Mouse (Mus musculus) yolk sac, embryonic 10.5 days (tissue): ENCODE measurements around the gene Atp2b1.

Source experiments
- DNase-seq: peaks from one replicate; pipeline ENCODE4 v3.0.0-alpha.2; 2017; ENCODE audit warnings: low spot score

Atp2b1 gene

DNA sequence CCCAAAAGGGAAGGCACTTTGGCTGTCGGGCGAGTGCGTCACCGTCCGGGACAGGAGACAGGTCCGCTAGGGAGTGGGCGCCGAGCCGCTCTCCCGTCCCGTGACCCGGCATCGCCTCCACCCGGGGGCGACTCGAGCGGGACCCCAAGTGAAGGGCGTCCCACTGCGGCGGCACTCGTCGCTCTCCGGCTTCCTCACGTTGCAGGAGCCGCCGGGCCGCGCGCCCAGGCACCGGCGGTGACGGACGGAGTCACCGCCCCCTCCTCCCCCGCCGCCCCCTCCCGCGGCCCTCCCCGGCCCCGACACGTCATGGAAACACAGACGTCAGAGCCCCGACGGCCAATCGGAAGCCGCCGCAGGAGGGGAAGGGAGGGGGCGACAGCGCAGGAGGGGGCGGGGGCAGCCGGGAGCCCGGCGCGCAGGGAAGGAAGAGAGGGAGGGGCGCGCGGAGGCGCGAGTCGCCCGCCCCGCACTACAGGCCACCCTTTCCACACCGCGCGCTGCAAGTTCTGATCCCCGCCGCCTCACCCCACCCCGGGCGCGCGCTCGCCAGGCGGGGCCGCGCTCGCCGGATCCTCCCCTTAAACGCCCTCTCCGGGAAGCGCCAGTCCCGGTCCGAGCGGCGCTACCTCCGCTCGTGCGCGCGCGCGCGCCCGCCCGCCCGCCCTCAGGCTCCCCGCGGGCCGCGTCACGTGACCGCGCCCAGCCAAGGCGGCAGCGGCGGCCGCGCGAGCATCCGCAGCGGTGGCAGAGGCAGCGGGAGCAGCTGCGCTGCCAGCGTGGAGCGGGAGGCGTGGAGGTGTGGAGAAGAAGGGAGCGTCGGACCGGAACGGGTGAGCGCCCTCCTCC, at the start of gene Atp2b1:
TSS of gene Atp2b1 (plus strand) at position 446 of the 849 bp plus-strand sequence.
- peak; percentile 96 for DNase-seq

DNA sequence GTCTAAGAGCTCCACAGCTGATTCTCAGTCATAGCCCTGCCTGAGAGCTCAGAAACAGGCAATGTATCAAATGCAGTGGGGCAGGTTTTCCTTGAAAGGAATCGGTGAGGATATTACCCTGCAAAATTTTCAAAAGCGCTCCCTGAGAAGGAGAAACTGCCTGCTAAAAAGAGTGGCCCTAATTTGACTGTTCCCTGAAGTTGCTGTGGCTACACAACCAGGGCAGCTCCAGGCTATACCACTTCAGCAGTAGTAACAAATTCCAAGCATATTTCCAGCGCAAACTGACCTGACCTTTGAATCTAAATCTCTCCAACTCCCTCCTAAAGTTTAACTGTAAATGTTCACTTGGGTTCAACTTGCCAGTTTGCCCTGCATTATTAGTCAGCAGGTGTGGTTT, 49.4 kb upstream of the Atp2b1 start:
- peak; percentile 68 for DNase-seq

DNA sequence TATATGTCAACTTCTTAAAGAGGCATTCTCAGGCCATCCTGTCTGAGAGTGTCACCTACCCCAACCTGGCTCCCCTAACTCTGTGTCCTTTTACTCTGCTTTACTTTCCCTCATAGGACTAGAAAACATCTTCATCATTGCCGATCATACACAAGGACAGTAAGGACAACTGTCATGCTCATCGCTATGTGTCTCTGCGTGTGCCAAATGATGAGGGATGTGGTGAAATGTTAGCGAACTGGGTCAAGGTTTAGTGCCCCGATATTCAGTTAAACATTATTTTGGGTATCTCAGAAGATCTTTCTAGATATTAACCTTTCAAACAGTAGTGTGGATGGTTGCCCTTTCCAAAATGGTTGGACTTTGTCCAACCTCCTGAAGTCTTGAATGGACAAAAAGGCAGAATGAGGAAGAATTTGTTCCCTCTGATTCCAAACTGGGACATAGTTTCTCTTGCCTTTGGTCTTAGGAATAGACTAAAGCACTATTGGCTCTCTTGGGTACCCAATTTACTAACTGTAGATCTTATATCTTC, 47.3 kb upstream of the Atp2b1 start:
- DNase-seq: no peak

DNA sequence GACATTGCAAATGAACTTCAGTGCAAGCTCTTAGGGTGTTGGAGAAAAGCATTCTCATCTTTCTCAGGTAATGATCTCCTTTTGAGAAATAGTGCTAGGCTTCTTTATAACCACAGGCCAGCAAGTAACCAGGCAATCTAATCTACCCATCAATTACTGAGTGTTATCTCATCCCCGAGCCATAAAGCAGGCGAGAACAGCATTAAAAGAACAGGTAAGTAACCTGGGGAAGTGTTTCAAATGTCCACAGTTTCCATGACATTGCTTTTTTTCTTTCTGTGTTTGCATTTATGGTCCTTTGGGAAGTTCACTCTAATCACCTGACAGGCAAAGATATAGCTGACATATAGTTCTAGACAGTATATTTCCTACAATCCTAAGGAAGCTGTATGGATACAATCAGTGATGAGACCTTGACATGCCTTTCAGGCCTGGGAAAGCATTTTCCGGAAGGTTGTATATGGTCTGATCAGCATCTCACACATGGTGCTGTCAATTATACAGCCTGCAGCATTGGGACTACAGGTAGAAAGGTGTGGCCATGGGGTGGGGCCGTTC, 45.8 kb upstream of the Atp2b1 start:
- DNase-seq: no peak

DNA sequence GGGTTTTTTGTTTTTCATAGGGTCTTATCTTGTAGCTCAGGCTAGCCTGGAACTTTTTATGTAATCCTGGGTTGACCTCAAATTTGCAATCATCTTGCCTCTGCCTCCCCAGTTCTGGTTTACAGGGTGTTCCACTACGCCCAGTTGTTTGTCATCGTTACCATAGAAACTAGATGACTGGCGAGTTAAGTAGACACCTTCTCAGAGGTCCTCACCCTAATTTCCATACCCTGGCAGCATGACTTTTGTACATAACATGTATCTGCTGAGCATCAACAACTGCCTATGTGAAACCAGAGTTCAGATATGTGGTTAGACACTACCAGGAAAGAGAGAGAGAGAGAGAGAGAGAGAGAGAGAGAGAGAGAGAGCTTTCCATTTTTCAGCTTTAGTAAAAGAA, 36.4 kb upstream of the Atp2b1 start:
- DNase-seq: no peak

DNA sequence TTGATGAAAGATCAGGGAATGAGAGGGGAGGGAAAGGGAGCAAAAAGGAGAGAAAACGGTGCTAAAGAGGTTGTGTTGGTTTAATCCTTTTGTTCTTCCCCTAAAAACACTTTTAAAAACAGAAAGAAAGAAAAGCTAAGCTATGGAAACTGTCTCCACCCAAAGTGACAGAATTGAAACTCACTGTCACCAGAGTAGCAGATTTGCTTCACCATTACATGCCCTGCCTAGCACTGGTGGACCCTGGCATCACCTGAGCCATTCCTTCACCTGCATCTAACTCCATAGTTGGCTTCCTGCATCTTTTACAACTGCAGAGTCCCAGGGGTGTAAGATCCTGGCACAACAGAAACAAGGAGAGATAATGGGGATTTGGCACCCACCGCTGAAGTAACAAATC, 35.6 kb upstream of the Atp2b1 start:
- DNase-seq: no peak

DNA sequence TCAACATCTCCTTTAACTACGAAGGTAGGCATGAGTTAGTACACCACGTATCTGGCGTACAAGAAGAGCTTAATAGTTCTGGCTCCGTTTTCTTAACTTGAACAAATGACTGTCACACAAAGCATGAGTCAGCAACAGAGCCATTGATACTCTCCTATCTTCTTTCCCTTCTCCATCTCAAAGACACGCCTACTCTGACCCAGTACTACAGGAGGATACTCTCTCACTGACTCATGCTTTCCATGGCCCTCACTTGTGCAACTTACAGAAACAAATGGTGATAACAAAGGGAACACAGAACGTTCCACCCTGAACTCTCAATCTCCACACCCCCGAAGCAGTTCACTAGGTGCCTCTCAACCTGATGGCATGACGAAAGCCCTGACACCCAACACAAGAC, 34.1 kb upstream of the Atp2b1 start:
- DNase-seq: peak; percentile 11

DNA sequence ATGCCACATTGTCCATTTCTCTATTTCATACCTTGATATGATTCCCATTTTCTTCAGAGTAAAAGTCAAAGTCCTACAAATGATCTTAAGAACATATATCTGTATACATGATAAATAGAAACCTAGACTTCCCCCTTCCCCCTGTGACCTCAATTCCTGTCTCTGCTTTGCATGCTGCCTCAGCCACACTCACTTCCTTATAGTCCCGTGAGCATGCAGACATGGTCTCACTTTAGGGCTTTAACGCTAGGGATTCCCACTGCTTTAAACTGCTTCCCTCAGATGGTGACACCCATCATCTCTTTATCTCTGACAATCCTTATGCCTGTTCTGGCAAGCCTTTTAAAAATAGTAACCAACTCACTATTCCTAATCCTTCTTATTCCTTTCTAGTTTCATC, 33.5 kb upstream of the Atp2b1 start:
- DNase-seq: no peak

DNA sequence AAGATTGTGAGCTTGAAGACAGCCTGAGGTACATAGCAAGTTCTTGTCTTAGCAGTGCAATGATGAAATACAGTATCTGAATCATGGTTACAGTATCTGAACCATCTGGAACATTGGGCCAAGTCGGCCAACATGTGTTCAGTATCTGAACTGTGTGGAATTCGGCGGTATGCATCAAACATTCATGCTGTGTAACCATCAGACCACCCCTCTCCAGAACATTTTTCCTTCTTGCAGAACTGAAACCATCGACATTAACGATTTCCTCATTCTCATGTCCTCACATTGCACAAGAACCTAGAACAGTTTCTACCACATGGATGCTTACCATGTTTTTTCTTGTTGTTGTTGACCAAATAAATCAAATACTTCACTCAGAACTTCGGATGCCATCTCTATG, 32.7 kb upstream of the Atp2b1 start:
- DNase-seq: no peak

DNA sequence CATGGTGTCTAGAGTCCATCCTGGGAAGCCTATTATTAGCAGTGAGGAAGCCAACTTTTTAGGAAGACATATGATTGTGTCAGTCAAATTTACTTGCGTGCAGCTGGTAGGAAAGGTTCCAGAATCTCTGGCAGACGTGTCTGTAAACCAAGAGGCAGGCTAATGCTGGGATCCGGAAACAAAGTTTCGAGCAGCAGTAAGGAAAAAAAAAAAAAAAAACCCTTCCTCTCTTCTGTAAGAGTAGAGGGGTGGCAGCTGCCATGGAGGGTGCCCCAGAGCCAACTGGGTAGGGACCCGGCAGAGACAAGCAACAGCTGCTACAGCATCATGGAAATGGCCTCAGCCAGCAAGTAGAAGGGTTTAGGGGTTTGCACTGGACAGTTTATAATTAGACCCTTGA, 31.6 kb upstream of the Atp2b1 start:
- DNase-seq: no peak

DNA sequence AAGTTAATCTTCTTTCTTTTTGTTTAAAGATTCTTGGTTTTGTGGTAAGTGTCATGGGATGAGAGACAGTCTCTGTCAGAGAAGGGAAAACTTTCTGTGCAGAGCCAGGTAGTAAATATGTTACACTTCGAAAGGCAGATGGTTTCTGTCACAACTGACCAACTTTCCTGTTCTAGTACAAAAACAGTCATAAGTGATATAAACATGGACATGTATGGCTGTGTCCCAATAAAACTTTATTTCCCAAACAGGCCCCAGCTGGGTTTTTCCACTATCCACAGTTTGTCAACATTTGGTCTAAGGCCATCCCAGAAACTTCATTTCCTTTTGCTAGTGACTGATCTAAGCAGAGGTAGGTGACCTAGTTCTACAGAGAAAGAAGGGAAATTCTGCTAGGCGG, 29.8 kb upstream of the Atp2b1 start:
- no peak for DNase-seq

DNA sequence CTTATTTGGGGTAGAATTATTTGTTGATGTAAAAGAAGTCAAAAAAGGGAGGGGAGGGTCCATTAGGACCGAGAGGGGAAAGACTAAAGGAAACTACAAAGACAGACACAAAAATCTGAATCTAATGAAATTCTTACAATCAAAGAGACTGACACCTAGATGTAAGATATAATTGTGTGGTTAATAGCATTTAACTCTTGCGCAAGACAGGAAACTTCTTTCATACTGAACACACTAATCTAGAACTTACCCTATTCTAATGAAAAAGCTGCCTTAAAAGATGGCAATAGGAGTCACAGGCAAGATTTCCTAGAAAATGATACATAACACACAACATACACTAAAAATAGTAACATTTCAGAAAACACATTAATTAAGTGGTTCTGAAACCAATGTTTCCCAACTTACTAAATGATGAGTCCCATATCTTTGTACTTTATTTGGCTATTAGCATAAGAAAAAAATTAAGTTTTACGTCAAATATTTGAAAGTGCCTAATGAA, 27.4 kb upstream of the Atp2b1 start:
- DNase-seq: no peak

DNA sequence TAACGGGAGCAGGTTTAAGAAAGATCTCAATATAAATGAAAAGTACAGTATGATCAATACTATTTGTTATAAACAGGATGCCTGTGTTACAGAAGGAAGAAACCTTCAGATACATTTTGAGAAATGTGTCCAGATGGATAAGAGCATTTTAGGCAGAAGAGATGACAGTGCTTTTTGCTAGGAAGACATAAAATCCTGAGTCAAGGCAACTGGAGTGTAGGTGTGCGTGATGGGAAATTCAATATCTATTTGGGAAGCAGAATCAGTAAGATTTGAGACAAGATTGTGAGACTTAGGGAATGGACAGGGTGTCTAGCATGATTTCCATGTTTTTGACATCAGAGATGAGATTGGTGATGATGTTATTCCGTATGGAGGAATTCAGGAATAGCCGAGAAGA, 22.8 kb upstream of the Atp2b1 start:
- DNase-seq: no peak

DNA sequence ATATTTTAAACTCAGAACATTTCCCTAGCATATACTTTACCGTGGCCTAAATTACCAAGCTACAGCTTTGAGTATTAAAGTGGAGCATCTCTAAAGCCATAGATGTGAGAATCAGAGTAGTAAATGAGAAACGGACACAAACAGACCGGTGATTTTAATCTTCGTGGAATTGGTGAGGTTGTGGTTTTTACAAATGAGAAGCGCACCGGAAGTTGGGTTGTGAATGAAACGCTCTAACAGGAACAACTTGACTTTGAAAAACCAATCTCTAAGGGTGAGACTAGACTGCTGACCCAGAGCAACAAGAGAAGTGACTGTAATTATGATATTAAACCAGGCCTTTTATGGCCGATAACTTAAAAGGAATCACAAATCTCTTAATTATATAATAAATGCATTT, 16.7 kb upstream of the Atp2b1 start:
- no peak for DNase-seq

DNA sequence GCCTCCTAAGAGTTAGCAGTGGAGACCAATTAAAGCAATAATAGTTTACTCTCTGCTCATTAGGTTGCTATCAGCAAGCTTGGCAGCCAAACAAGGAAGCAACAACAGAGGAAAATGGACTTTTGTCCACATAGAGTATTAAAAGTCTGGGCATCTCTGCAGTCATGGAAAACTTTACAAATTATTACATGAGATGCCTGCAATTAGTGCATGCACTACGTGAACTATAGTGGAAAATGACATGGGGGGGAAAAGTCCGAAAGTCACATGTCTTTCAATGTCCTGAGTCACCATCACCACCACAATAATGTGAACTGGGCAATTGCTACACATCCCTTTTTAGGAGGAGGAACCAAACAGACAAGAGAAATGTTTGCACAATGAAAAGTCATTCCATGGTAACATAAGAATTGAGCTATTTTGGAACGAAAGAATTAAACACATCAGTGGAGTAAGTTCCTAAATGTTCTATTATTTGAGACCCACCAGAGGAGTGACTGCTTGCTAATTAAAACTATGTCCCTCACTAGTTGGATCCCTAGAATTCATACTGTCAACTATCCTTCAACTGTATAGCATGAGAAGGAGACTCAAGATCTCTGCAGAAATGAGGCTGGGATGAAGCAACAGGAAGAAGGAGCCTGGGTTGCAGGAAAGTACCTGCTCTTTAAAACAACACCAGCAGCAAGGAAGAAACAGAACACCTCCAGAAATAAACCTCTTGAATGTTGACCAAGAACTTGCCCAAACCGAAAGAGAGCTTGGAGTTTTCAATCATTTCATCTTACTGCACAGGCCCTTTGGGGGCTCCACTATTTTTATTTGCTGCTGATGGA, 16.1 kb upstream of the Atp2b1 start:
- no peak for DNase-seq

DNA sequence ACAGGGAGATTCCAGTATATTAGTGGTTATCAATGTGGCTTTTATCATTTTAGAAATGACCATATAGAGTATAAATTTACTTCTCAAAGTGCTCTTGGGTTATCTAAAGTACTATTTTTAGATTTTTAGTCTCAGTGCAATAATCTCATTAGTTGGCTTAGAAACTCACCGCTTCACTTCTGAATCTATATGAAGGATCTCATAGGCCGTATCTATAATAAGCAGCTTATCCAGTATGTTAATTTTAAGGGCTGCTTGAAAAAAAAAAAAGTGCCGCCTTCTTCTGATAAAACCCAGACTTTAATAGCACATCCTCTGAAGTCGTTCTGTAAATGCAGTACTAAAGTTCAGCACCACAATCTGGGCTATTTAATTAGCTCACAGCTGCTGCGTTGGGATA, 12.7 kb upstream of the Atp2b1 start:
- no peak for DNase-seq

DNA sequence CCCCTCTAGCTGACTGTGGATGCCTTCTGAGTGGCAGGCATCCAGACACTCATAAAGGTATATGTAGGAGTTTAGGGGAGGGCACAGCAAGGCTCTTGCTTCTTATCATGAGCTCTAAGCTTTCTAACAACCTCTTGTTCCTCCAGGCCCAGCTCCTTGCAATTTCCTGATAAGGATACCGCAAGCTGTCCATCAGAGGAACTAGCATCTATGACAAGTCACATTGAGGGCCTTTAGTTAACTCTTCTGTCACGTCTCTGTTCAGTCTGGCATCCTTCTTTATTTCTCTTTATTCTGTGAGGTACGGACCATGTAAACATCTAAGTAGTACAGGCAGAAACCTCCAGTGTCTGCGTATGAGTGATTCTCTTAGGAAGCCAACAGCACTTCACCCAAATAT, 8.2 kb upstream of the Atp2b1 start:
- DNase-seq: no peak

DNA sequence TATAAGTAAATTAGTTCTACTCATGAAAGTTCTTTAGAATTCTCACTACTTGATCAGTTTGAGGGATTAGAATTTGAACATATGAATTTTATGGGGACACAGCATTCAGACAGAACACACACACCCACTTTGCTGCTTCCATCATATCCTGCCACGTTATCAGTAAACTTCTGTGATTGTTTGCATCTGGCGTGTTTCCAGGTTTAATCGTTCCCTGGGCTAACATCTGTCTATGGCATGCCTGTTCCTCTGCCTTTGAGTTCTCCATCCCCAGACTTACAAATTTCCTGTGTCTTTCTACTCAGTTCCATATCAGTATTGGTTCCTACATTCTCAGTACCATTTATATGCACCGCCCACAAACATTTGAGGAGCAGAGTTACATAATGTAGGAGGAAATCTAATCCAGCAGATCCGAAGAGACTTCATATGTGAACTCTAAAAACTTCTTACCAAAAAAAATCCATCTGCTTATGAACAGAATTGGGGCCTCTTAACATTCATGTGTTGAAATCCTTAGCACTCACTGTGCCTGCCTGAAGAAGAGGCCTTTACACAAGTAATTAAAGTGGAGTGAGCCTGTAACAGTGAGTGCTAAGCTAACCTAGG, 7.2 kb upstream of the Atp2b1 start:
- no peak for DNase-seq

DNA sequence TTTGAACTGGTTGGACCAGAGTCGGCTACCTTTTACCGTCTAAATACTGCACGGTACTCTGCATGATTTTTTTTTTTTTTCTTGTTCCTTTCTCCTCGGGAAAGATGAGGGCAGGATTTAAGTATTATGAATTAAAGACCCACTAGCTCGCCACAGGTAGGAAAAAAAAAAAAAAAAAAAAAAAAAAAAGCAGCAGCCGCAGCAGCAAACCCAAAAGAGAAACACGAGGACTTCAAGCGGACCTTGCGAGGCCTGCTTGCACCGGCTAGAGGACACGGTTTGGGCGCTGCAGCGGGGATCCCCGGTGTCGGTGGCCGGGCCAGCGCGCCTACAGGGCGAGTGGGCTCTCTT, 621 bp upstream of the Atp2b1 start:
- no peak for DNase-seq

DNA sequence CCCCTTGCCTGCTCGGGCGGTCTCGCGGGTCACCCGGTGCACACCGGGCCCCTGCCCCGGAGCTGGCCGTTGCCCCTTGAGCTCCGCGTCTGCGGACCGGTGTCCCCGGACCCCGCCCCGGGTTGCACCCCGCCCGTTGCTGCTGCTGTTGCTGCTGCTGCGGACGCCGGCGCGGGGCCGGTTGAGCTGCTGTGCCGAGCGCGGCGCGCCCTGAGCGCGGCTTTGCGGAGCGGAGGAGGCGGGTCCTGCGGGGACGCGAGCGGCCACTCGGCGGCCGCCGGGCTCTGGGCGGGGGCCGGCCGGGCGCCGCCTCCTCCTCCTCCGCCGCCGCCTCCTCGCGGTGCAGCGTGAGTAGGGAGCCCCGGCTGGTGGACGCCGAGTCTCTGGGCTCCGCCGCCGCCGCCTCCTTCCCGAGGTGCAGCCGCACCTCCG, 620 bp downstream of the Atp2b1 start:
- peak; percentile 83 for DNase-seq

DNA sequence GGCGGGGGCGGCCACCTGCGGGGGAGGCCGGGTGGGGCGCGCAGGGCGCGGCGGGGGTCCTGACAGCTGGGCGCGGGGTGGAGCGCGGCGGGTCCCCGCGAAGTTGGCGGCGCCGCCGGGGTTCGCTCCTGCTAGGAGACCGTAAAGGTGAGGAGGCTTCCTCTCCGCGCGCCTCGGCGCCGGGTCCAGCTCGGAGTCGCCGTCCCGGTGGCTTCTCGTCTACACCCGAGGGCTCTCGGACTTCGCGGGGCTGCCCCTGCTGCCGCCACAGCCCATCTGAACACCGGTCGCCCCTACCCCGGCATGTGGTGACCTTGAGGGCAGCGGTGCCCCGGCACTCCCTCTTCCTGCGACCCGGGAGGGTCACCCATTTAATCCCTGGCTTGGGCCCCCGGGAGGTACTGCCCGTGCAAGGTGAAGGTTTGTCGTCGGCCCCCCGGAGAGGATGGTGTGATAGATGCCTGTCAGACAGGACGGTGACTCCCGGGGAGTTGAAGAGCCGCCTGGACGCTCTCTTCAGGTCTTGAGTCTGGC, 1.3 kb downstream of the Atp2b1 start:
- peak; percentile 42 for DNase-seq
